Mouse (Mus musculus): ENCODE data around the gene Nt5c1a.

DNA sequence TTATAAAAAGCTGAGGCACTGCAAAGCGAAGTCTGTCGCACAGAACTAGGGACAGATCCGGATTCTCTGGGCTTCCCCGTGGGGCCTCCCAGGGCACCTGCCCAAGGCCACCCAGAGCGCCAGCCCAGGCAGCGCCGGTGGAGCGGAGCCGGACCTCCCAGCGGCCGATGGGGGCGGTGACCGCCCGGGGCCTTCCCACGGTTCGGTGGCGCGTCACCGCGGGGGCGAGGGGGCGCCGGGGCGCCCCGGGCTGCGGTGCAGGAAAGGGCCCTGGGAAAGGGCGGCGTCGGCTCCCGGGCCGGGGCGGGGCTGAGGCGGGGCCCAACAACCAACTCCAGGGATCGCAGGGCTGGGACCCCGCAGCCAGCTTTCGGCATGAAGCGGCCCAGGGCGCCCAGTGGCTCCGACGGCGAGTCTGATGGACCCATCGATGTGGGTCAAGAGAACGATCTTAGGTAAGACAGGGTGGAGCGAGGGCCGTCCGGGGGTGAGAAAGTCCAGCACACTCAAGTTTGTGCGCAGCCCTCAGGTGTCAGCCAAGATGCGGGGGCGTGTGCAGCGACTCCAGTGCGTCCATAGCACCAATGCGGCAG, 32.3 kb downstream of the Nt5c1a start, which contains the start of gene Heyl:
- TF ChIP-seq CTCF (IDR thresholded peaks at IDR 0.05; ENCODE audit: extremely low read depth, insufficient read length, insufficient replicate concordance, low read depth, low read length) (no peak), POLR2A (IDR thresholded peaks at IDR 0.05; ENCODE audit: low read depth, low read length) (no peak)

Measured in small intestine, adult 2 months (tissue).